Mouse (Mus musculus): ENCODE data around the gene Akt3. TPM values are rescaled to one million over a fixed set of nuclear protein-coding genes. Genes with fewer than 3 reads are reported as not detected.

Gene Akt3
- polyA plus RNA-seq, 1 experiment from 2014 or later = 33.7 TPM

GRCm38 (mm10) chr1:176991473-176991872 lies 266.5 kb downstream of the Akt3 start:
- no peak for ATAC-seq (ENCODE audit: low FRiP score, low TSS enrichment)
- Histone ChIP-seq H3K9me3 (ENCODE audit: control insufficient read depth, low read length) (no peaks in the 10 kb centered on the region), H3K4me2 (ENCODE audit: low read length) (no peak overlapping the region), H3K4me3 (replicated peaks; ENCODE audit: low read depth, low read length) (no peak overlapping the region), H3K4me1 (ENCODE audit: control insufficient read depth, insufficient read depth, low read length) (peaks cover 36% of the 10 kb centered on the region), H3K27ac (replicated peaks; ENCODE audit: low read depth, low read length) (no peak overlapping the region), H3K9ac (replicated peaks; ENCODE audit: low read length) (no peak overlapping the region), H3K36me3 (ENCODE audit: control insufficient read depth, insufficient read depth, low read length) (no peaks in the 10 kb centered on the region), H3K27me3 (ENCODE audit: control insufficient read depth, insufficient read depth, low read length) (no peaks in the 10 kb centered on the region)
- WGBS = over 99% methylated on average over 4 of the region's 4 CpGs
- no peak for DNase-seq

- H3K9me3 ChIP-seq (ENCODE audit: control insufficient read depth, low read length) = no peaks in the 10 kb centered on the region
- H3K9ac ChIP-seq (replicated peaks; ENCODE audit: low read length) = no peak overlapping the region
- H3K4me2 ChIP-seq (ENCODE audit: low read length) = no peak overlapping the region
- H3K27ac ChIP-seq (replicated peaks; ENCODE audit: low read depth, low read length) = no peak overlapping the region
- no peak overlapping the region for H3K4me3 ChIP-seq (replicated peaks; ENCODE audit: low read depth, low read length)
- H3K36me3 ChIP-seq (ENCODE audit: control insufficient read depth, insufficient read depth, low read length) = no peaks in the 10 kb centered on the region
- DNase-seq = no peak
- 0 out of 2 replicates have a peak, but pooled peaks cover 7% of the 10 kb centered on the region for H3K4me1 ChIP-seq (ENCODE audit: control insufficient read depth, insufficient read depth, low read length)
- no peak for ATAC-seq (ENCODE audit: low FRiP score, low TSS enrichment)
- 72% methylated on average over 6 of the region's 6 CpGs for WGBS
- H3K27me3 ChIP-seq (ENCODE audit: control insufficient read depth, insufficient read depth, low read length) = no peaks in the 10 kb centered on the region
Observed at GRCm38 (mm10) chr1:176986990-176987740, 270.8 kb downstream of the Akt3 start.

GRCm38 (mm10) chr1:176986275-176986674 lies 271.7 kb downstream of the Akt3 start:
- H3K9ac ChIP-seq (replicated peaks; ENCODE audit: low read length) = no peak overlapping the region

GRCm38 (mm10) chr1:176985691-176986090 lies 272.3 kb downstream of the Akt3 start:
- 0 out of 2 replicates have a peak, but pooled peaks cover 12% of the 10 kb centered on the region for H3K4me1 ChIP-seq (ENCODE audit: control insufficient read depth, insufficient read depth, low read length)
- no peaks in the 10 kb centered on the region for H3K36me3 ChIP-seq (ENCODE audit: control insufficient read depth, insufficient read depth, low read length)
- H3K4me3 ChIP-seq (replicated peaks; ENCODE audit: low read depth, low read length) = no peak overlapping the region
- H3K4me2 ChIP-seq (ENCODE audit: low read length) = no peak overlapping the region
- no peaks in the 10 kb centered on the region for H3K27me3 ChIP-seq (ENCODE audit: control insufficient read depth, insufficient read depth, low read length)
- H3K27ac ChIP-seq (replicated peaks; ENCODE audit: low read depth, low read length) = no peak overlapping the region
- WGBS = 74% methylated on average over 6 of the region's 6 CpGs
- H3K9ac ChIP-seq (replicated peaks; ENCODE audit: low read length) = no peak overlapping the region
- H3K9me3 ChIP-seq (ENCODE audit: control insufficient read depth, low read length) = no peaks in the 10 kb centered on the region
- ATAC-seq (ENCODE audit: low FRiP score, low TSS enrichment) (no peak), DNase-seq (no peak)

More at GRCm38 (mm10) chr1:176986275-176986674, 271.7 kb downstream of the Akt3 start:
- no peak for ATAC-seq (ENCODE audit: low FRiP score, low TSS enrichment)
- H3K36me3 ChIP-seq (ENCODE audit: control insufficient read depth, insufficient read depth, low read length) = no peaks in the 10 kb centered on the region
- 0 out of 2 replicates have a peak, but pooled peaks cover 7% of the 10 kb centered on the region for H3K4me1 ChIP-seq (ENCODE audit: control insufficient read depth, insufficient read depth, low read length)
- no peaks in the 10 kb centered on the region for H3K9me3 ChIP-seq (ENCODE audit: control insufficient read depth, low read length)
- H3K27me3 ChIP-seq (ENCODE audit: control insufficient read depth, insufficient read depth, low read length) = no peaks in the 10 kb centered on the region
- H3K27ac ChIP-seq (replicated peaks; ENCODE audit: low read depth, low read length) = no peak overlapping the region
- WGBS = 45% methylated on average over 6 of the region's 6 CpGs
- no peak overlapping the region for H3K4me2 ChIP-seq (ENCODE audit: low read length)
- no peak for DNase-seq
- H3K4me3 ChIP-seq (replicated peaks; ENCODE audit: low read depth, low read length) = no peak overlapping the region

- no peak for DNase-seq
- Histone ChIP-seq H3K4me1 (ENCODE audit: control insufficient read depth, insufficient read depth, low read length) (0 out of 2 replicates have a peak, but pooled peaks cover 13% of the 10 kb centered on the region), H3K27me3 (ENCODE audit: control insufficient read depth, insufficient read depth, low read length) (no peaks in the 10 kb centered on the region), H3K9me3 (ENCODE audit: control insufficient read depth, low read length) (no peaks in the 10 kb centered on the region), H3K27ac (replicated peaks; ENCODE audit: low read depth, low read length) (0 out of 2 replicates have a peak overlapping the region, but pooled peaks have one; percentile 0), H3K9ac (replicated peaks; ENCODE audit: low read length) (no peak overlapping the region), H3K4me2 (ENCODE audit: low read length) (no peak overlapping the region), H3K36me3 (ENCODE audit: control insufficient read depth, insufficient read depth, low read length) (no peaks in the 10 kb centered on the region), H3K4me3 (replicated peaks; ENCODE audit: low read depth, low read length) (no peak overlapping the region)
- ATAC-seq (ENCODE audit: low FRiP score, low TSS enrichment) = no peak
- 88% methylated on average over 8 of the region's 8 CpGs for WGBS
Observed at GRCm38 (mm10) chr1:176982671-176983070, 275.3 kb downstream of the Akt3 start.

- ATAC-seq (ENCODE audit: low FRiP score, low TSS enrichment) = no peak
- Histone ChIP-seq H3K36me3 (ENCODE audit: control insufficient read depth, insufficient read depth, low read length) (no peaks in the 10 kb centered on the region), H3K9ac (replicated peaks; ENCODE audit: low read length) (no peak overlapping the region), H3K27me3 (ENCODE audit: control insufficient read depth, insufficient read depth, low read length) (no peaks in the 10 kb centered on the region), H3K4me1 (ENCODE audit: control insufficient read depth, insufficient read depth, low read length) (0 out of 2 replicates have a peak, but pooled peaks cover 10% of the 10 kb centered on the region), H3K27ac (replicated peaks; ENCODE audit: low read depth, low read length) (no peak overlapping the region), H3K4me3 (replicated peaks; ENCODE audit: low read depth, low read length) (no peak overlapping the region), H3K9me3 (ENCODE audit: control insufficient read depth, low read length) (no peaks in the 10 kb centered on the region), H3K4me2 (ENCODE audit: low read length) (no peak overlapping the region)
- no peak for DNase-seq
- 62% methylated on average over 2 of the region's 2 CpGs for WGBS
Observed at GRCm38 (mm10) chr1:176981511-176981910, 276.5 kb downstream of the Akt3 start.

GRCm38 (mm10) chr1:176980801-176981400 lies 277.1 kb downstream of the Akt3 start:
- Histone ChIP-seq H3K9me3 (ENCODE audit: control insufficient read depth, low read length) (no peaks in the 10 kb centered on the region), H3K4me2 (ENCODE audit: low read length) (no peak overlapping the region), H3K9ac (replicated peaks; ENCODE audit: low read length) (no peak overlapping the region), H3K36me3 (ENCODE audit: control insufficient read depth, insufficient read depth, low read length) (no peaks in the 10 kb centered on the region), H3K27ac (replicated peaks; ENCODE audit: low read depth, low read length) (no peak overlapping the region), H3K4me1 (ENCODE audit: control insufficient read depth, insufficient read depth, low read length) (0 out of 2 replicates have a peak, but pooled peaks cover 6% of the 10 kb centered on the region), H3K4me3 (replicated peaks; ENCODE audit: low read depth, low read length) (no peak overlapping the region), H3K27me3 (ENCODE audit: control insufficient read depth, insufficient read depth, low read length) (no peaks in the 10 kb centered on the region)
- no peak for ATAC-seq (ENCODE audit: low FRiP score, low TSS enrichment)
- 59% methylated on average over 10 of the region's 10 CpGs for WGBS
- DNase-seq = no peak

- Histone ChIP-seq H3K4me3 (replicated peaks; ENCODE audit: low read depth, low read length) (no peak overlapping the region), H3K9ac (replicated peaks; ENCODE audit: low read length) (no peak overlapping the region), H3K9me3 (ENCODE audit: control insufficient read depth, low read length) (no peaks in the 10 kb centered on the region), H3K36me3 (ENCODE audit: control insufficient read depth, insufficient read depth, low read length) (no peaks in the 10 kb centered on the region), H3K4me2 (ENCODE audit: low read length) (no peak overlapping the region), H3K27me3 (ENCODE audit: control insufficient read depth, insufficient read depth, low read length) (no peaks in the 10 kb centered on the region), H3K27ac (replicated peaks; ENCODE audit: low read depth, low read length) (no peak overlapping the region), H3K4me1 (ENCODE audit: control insufficient read depth, insufficient read depth, low read length) (0 out of 2 replicates have a peak, but pooled peaks cover 6% of the 10 kb centered on the region)
- ATAC-seq (ENCODE audit: low FRiP score, low TSS enrichment) (no peak), DNase-seq (no peak)
- 87% methylated on average over 5 of the region's 5 CpGs for WGBS
Observed at GRCm38 (mm10) chr1:176980140-176980539, 277.9 kb downstream of the Akt3 start.
